Mouse (Mus musculus): ENCODE results near the gene Vnn3. TPM values are rescaled to one million over a fixed set of nuclear protein-coding genes. Genes with fewer than 3 reads are reported as not detected.

Gene Vnn3
- total RNA-seq, 1 experiment from 2014 or later = 83.7 TPM

GRCm38 (mm10) chr10:23884910-23885309, 33.6 kb downstream of the Vnn3 start:
- ATAC-seq (ENCODE audit: extremely low read depth, insufficient number of reproducible peaks, low FRiP score, poor library complexity, severe bottlenecking) = no peak

GRCm38 (mm10) chr10:23886060-23886459, 34.8 kb downstream of the Vnn3 start:
- ATAC-seq (ENCODE audit: extremely low read depth, insufficient number of reproducible peaks, low FRiP score, poor library complexity, severe bottlenecking) = no peak

GRCm38 (mm10) chr10:23892987-23893386, 41.7 kb downstream of the Vnn3 start:
- no peak for ATAC-seq (ENCODE audit: extremely low read depth, insufficient number of reproducible peaks, low FRiP score, poor library complexity, severe bottlenecking)

GRCm38 (mm10) chr10:23894601-23895349, 43.5 kb downstream of the Vnn3 start, which contains the start of gene Vnn1:
Gene Vnn1, plus strand, starts transcription at chr10:23894688.
- no peak for ATAC-seq (ENCODE audit: extremely low read depth, insufficient number of reproducible peaks, low FRiP score, poor library complexity, severe bottlenecking)

- no peak for ATAC-seq (ENCODE audit: extremely low read depth, insufficient number of reproducible peaks, low FRiP score, poor library complexity, severe bottlenecking)
These were observed 44.1 kb downstream of the Vnn3 start for GRCm38 (mm10) chr10:23895376-23895775.

GRCm38 (mm10) chr10:23901119-23901518, 49.9 kb downstream of the Vnn3 start:
- ATAC-seq (ENCODE audit: extremely low read depth, insufficient number of reproducible peaks, low FRiP score, poor library complexity, severe bottlenecking) = no peak

GRCm38 (mm10) chr10:23905661-23906060, 54.4 kb downstream of the Vnn3 start:
- ATAC-seq (ENCODE audit: extremely low read depth, insufficient number of reproducible peaks, low FRiP score, poor library complexity, severe bottlenecking) = no peak

Other genes with a start within 250 kb of the Vnn3 start
- gene Rps12, start 64.2 kb upstream of the Vnn3 start, total RNA-seq (2017) = 830 and 867 TPM in 2 replicates
- not detected in 2 replicates for gene Slc18b1, start 54.5 kb upstream of the Vnn3 start, total RNA-seq (2017)
- gene Vnn1, start 43.2 kb downstream of the Vnn3 start, total RNA-seq (2017) = 0.86 TPM in 1 of 2 replicates, not detected in the other
- gene Taar1, start 68.9 kb downstream of the Vnn3 start, total RNA-seq (2017) = not detected in 2 replicates
- gene Taar2, start 87.1 kb downstream of the Vnn3 start, total RNA-seq (2017) = 0.61 TPM in 1 of 2 replicates, not detected in the other
- gene Taar3, start 98.1 kb downstream of the Vnn3 start, total RNA-seq (2017) = not detected in 2 replicates
- not detected in 2 replicates for gene Taar4, start 109.0 kb downstream of the Vnn3 start, total RNA-seq (2017)
- not detected in 2 replicates for gene Taar5, start 119.2 kb downstream of the Vnn3 start, total RNA-seq (2017)
- not detected in 2 replicates for gene Taar6, start 134.2 kb downstream of the Vnn3 start, total RNA-seq (2017)
- not detected in 2 replicates for gene Taar7a, start 142.0 kb downstream of the Vnn3 start, total RNA-seq (2017)
- not detected in 2 replicates for gene Taar7b, start 148.5 kb downstream of the Vnn3 start, total RNA-seq (2017)
- gene Taar7d, start 175.8 kb downstream of the Vnn3 start, total RNA-seq (2017) = not detected in 2 replicates
- gene Taar7e, start 186.2 kb downstream of the Vnn3 start, total RNA-seq (2017) = not detected in 2 replicates
- not detected in 2 replicates for gene Taar7f, start 198.0 kb downstream of the Vnn3 start, total RNA-seq (2017)
- gene Taar8a, start 225.0 kb downstream of the Vnn3 start, total RNA-seq (2017) = not detected in 2 replicates
- not detected in 2 replicates for gene Taar8b, start 240.8 kb downstream of the Vnn3 start, total RNA-seq (2017)

Measured in neutrophil, adult 5-6 weeks (primary cell).